Mouse (Mus musculus) lung, postnatal 0 days (tissue): ENCODE measurements around the gene Snf8.

ENCODE experiments used
- CTCF ChIP-seq: IDR thresholded peaks from 2 replicates; pipeline ENCODE4 v1.5.1; 2016; ENCODE audit warnings: antibody characterized with exemption, mild to moderate bottlenecking
- EP300 ChIP-seq: IDR thresholded peaks from 2 replicates; pipeline ENCODE4 v1.6.1; 2016; ENCODE audit warnings: antibody characterized with exemption, mild to moderate bottlenecking, control low read depth

- TF ChIP-seq CTCF (no peak; the same call in 1 of the 2 replicates), EP300 (peak; percentile 29)
These were observed 41.0 kb downstream of the Snf8 start, which contains the start of gene Atp5g1 for GRCm38 (mm10) chr11:96075509-96076220.
